Mouse (Mus musculus) monocyte, adult 59 days (primary cell): ENCODE measurements around the gene Dlec1. TPM values are rescaled to one million over a fixed set of nuclear protein-coding genes. Genes with fewer than 3 reads are reported as not detected.

ENCODE experiments used
- total RNA-seq, 2 experiments: library from RNA; stranded (reverse); gene quantifications; one replicate each; pipeline ENCODE4 v1.2.4; 2023

Gene Dlec1
- under 1 TPM; 0.39 to 0.52 TPM for total RNA-seq

GRCm38 (mm10) chr9:119101992-119102782 is at the start of gene Dlec1:
TSS of gene Dlec1 (plus strand) at chr9:119102478.

GRCm38 (mm10) chr9:119093419-119094295 is 8.6 kb upstream of the Dlec1 start, which contains the start of gene Plcd1:
TSS of gene Plcd1 (minus strand) at chr9:119093502.

GRCm38 (mm10) chr9:119156278-119157201 is 54.3 kb downstream of the Dlec1 start, which contains the start of gene Acaa1b:
TSS of gene Acaa1b (minus strand) at chr9:119157093.

GRCm38 (mm10) chr9:119158861-119159260 is 56.6 kb downstream of the Dlec1 start, which contains the start of gene Gm47289:
TSS of gene Gm47289 (plus strand) at chr9:119159161.

Other genes with a start within 250 kb of the Dlec1 start
- 10 to 100 TPM in 1 of 2 experiments, 1 to 10 TPM in 1; 9.9 to 14.4 TPM for gene Ctdspl, start 176.0 kb upstream of the Dlec1 start, total RNA-seq
- 10 to 100 TPM; 32.9 to 41.9 TPM for gene Vill, start 49.7 kb upstream of the Dlec1 start, total RNA-seq
- gene Plcd1, start 9.0 kb upstream of the Dlec1 start, total RNA-seq: 1 to 10 TPM; 5.5 to 6.2 TPM
- gene Acaa1b, start 54.6 kb downstream of the Dlec1 start, total RNA-seq: 1 to 10 TPM; 1.1 to 1.3 TPM
- not detected for gene Gm47289, start 56.7 kb downstream of the Dlec1 start, total RNA-seq
- gene Slc22a13, start 106.6 kb downstream of the Dlec1 start, total RNA-seq: under 1 TPM in 1 of 2 experiments, not detected in 1; 0.24 TPM
- 10 to 100 TPM; 37.3 to 40.8 TPM for gene Oxsr1, start 219.9 kb downstream of the Dlec1 start, total RNA-seq
- gene Acaa1a, start 237.2 kb downstream of the Dlec1 start, total RNA-seq: 10 to 100 TPM; 71.9 to 80.1 TPM
- 100 to 1,000 TPM; 107 to 123 TPM for gene Myd88, start 238.9 kb downstream of the Dlec1 start, total RNA-seq